In genomic region chr15:78169566-78169965, GRCm38 (mm10) we compare ENCODE assay signal across 33 mouse cellular contexts. TPM values are rescaled to one million over a fixed set of nuclear protein-coding genes. Genes with fewer than 3 reads are reported as not detected.
A peak's percentile ranks its signal among the peaks of the same experiment; 100 is the strongest.
DNase-seq lines count a peak whose midpoint lies in the region; ATAC-seq lines count a peak whose summit lies in the region.
"Had no signal": no experiment of that assay in that cellular context is flagged by ENCODE, and none has a peak within 500 bp of the region (broad histone marks: within the 10 kb centered on the region; RNA-seq: fewer than 3 reads in every experiment).

No protein-coding gene starts in this region.

- H3K36me3 ChIP-seq in heart, embryonic 13.5 days, result peaks cover 16% of the 10 kb centered on the region

- 61% methylated on average over 11 of the region's 11 CpGs for WGBS in heart, embryonic 13.5 days

- no peaks in the 10 kb centered on the region for H3K27me3 ChIP-seq in heart, embryonic 13.5 days (replicated peaks)
- H3K27me3 ChIP-seq: embryonic facial prominence, embryonic 12.5 days; forebrain, embryonic 13.5 days; limb, embryonic 15.5 days; neural tube, embryonic 15.5 days; Patski had no signal

- no peak overlapping the region for H3K4me3 ChIP-seq in heart, embryonic 13.5 days
- H3K4me3 ChIP-seq: embryonic facial prominence, embryonic 12.5 days; erythroblast, embryonic 14.5 days; forebrain, embryonic 13.5 days; limb, embryonic 15.5 days; neural tube, embryonic 15.5 days had no signal

- H3K4me2 ChIP-seq in heart, embryonic 13.5 days, result no peak overlapping the region
- H3K4me2 ChIP-seq: embryonic facial prominence, embryonic 12.5 days; forebrain, embryonic 13.5 days; heart, embryonic 11.5 days; hindbrain, embryonic 14.5 days; limb, embryonic 15.5 days; neural tube, embryonic 15.5 days had no signal

- no peak for ATAC-seq in heart, embryonic 13.5 days (ENCODE audit: extremely low read depth, insufficient number of reproducible peaks, low FRiP score, low TSS enrichment)
- ATAC-seq: forebrain, embryonic 13.5 days; inflammation-experienced regulatory T-cells, adult 6 months; Patski had no signal

- H3K9ac ChIP-seq in heart, embryonic 13.5 days, result peak overlapping the region; percentile 10; the same call in 1 of the 2 replicates
- H3K9ac ChIP-seq: embryonic facial prominence, embryonic 12.5 days; forebrain, embryonic 13.5 days; hindbrain, embryonic 14.5 days; limb, embryonic 15.5 days; neural tube, embryonic 15.5 days had no signal

- no peak for DNase-seq in heart, adult 18-20 months
- peak; percentile 30 to 48 for DNase-seq in left cerebral cortex, adult 18-20 months (ENCODE audit: low spot score in 2 of 2)
- DNase-seq in left cerebral cortex, postnatal 4 days, result no peak
- peak; percentile 53 for DNase-seq in right cerebral cortex, adult 18-20 months
- DNase-seq in right cerebral cortex, postnatal 36 days (ENCODE audit: low spot score in 2 of 2), result no peak
- DNase-seq in layer of hippocampus, postnatal 14 days (ENCODE audit: low spot score in 2 of 2), result peak; percentile 38 to 63
- no peak for DNase-seq in testis, postnatal 10 days (ENCODE audit: low spot score)
- DNase-seq: cerebellum, adult 11-12 months; cerebellum, postnatal 14 days; gastrocnemius, postnatal 10 days; heart, postnatal 10 days; kidney, adult 18-20 months; lung, postnatal 4 days; thymus, adult 18-20 months; thymus, postnatal 4 days had no signal

- intact Hi-C loops in left cerebral cortex, postnatal 4 days (cut with DNase I), result no loop called here

- no peak overlapping the region for H3K27ac ChIP-seq in heart, embryonic 13.5 days (replicated peaks)
- H3K27ac ChIP-seq: embryonic facial prominence, embryonic 12.5 days; forebrain, embryonic 13.5 days; hindbrain, embryonic 14.5 days; kidney, postnatal 0 days; limb, embryonic 15.5 days; neural tube, embryonic 15.5 days had no signal

- H3K9me3 ChIP-seq in heart, embryonic 13.5 days, result no peaks in the 10 kb centered on the region
- H3K9me3 ChIP-seq: embryonic facial prominence, embryonic 12.5 days; forebrain, embryonic 13.5 days; G1E; limb, embryonic 15.5 days; neural tube, embryonic 15.5 days had no signal

- peaks cover 15% of the 10 kb centered on the region for H3K4me1 ChIP-seq in heart, embryonic 13.5 days

RNA-seq across cellular contexts. Expression of gene Ift27, which starts 4.3 kb away (rescaled TPM):
- 41.0 and 44.7 TPM in 2 replicates for polyA plus RNA-seq in heart, embryonic 13.5 days (2015; fragmentation: Nextera tagmentation; extraction: Ambion mirVana)
- 10 to 100 TPM in 1 of 2 experiments, 1 to 10 TPM in 1; 8.2 to 11.6 TPM for total RNA-seq in heart, adult 18-20 months (2021)
- total RNA-seq in left cerebral cortex, adult 18-20 months (2021), result 10 to 100 TPM; 28.6 to 30.7 TPM
- 10 to 100 TPM; 39.9 to 41.0 TPM for total RNA-seq in left cerebral cortex, postnatal 4 days (2021)
- 10 to 100 TPM; 26.4 to 31.2 TPM for total RNA-seq in layer of hippocampus, postnatal 14 days (2021)

RNA-seq across cellular contexts. Expression of gene Pvalb, which starts 36.6 kb away (rescaled TPM):
- polyA plus RNA-seq in heart, embryonic 13.5 days (2015; fragmentation: Nextera tagmentation; extraction: Ambion mirVana), result 0.40 and 0.47 TPM in 2 replicates
- total RNA-seq in heart, adult 18-20 months (2021), result under 1 TPM; 0.57 to 0.93 TPM
- 100 to 1,000 TPM in 1 of 2 experiments, 10 to 100 TPM in 1; 91.2 to 126 TPM for total RNA-seq in left cerebral cortex, adult 18-20 months (2021)
- total RNA-seq in left cerebral cortex, postnatal 4 days (2021), result under 1 TPM; 0.40 to 0.89 TPM
- total RNA-seq in layer of hippocampus, postnatal 14 days (2021), result 10 to 100 TPM; 34.6 to 34.9 TPM
- total RNA-seq: G1E; granulocyte monocyte progenitor cell, adult 5-6 weeks; heart, postnatal 10 days; megakaryocyte-erythroid progenitor cell, adult 5-6 weeks had no signal
- polyA plus RNA-seq: erythroblast, embryonic 14.5 days; forebrain, embryonic 13.5 days; G1E; inflammation-experienced regulatory T-cells, adult 6 months; liver, embryonic 16.5 days; Patski; stomach, embryonic 14.5 days had no signal

RNA-seq across cellular contexts. Expression of gene Cacng2, which starts 49.7 kb away (rescaled TPM):
- not detected in 2 replicates for polyA plus RNA-seq in heart, embryonic 13.5 days (2015; fragmentation: Nextera tagmentation; extraction: Ambion mirVana)
- total RNA-seq in heart, adult 18-20 months (2021), result not detected
- 10 to 100 TPM; 51.4 to 54.6 TPM for total RNA-seq in left cerebral cortex, adult 18-20 months (2021)
- total RNA-seq in left cerebral cortex, postnatal 4 days (2021), result 10 to 100 TPM; 36.0 to 36.7 TPM
- total RNA-seq in layer of hippocampus, postnatal 14 days (2021), result 10 to 100 TPM; 43.3 to 45.8 TPM
- total RNA-seq: granulocyte monocyte progenitor cell, adult 5-6 weeks; heart, postnatal 10 days; megakaryocyte-erythroid progenitor cell, adult 5-6 weeks had no signal
- polyA plus RNA-seq: erythroblast, embryonic 14.5 days; G1E; inflammation-experienced regulatory T-cells, adult 6 months; kidney, postnatal 0 days; large intestine, adult 2 months; liver, embryonic 16.5 days; lung, embryonic 16.5 days; Patski had no signal

Comparison
In these comparisons a context has a peak if more than half of its experiments do, and no peak if none do; other contexts are left out.
1. DNase-seq: peak in left cerebral cortex, adult 18-20 months (2 of 2), right cerebral cortex, adult 18-20 months (single experiment) and layer of hippocampus, postnatal 14 days (2 of 2); none in heart, adult 18-20 months (0 of 2), left cerebral cortex, postnatal 4 days (single experiment), right cerebral cortex, postnatal 36 days (0 of 2) and testis, postnatal 10 days (single experiment).
2. RNA of gene Pvalb, which starts 36.6 kb away (total RNA-seq): 91.2 to 126 TPM in left cerebral cortex, adult 18-20 months and 34.6 to 34.9 TPM in layer of hippocampus, postnatal 14 days; 0.57 to 0.93 TPM in heart, adult 18-20 months and 0.40 to 0.89 TPM in left cerebral cortex, postnatal 4 days; every median in the first group is over 10 times any median in the second.
3. RNA of gene Cacng2, which starts 49.7 kb away (total RNA-seq): 51.4 to 54.6 TPM in left cerebral cortex, adult 18-20 months, 43.3 to 45.8 TPM in layer of hippocampus, postnatal 14 days and 36.0 to 36.7 TPM in left cerebral cortex, postnatal 4 days; not detected in heart, adult 18-20 months; every median in the first group is over 10 times any median in the second.